Mouse (Mus musculus): ENCODE results near the gene Gjb6. TPM values are rescaled to one million over a fixed set of nuclear protein-coding genes. Genes with fewer than 3 reads are reported as not detected.

The Gjb6 gene
- 11.0 TPM in 2 replicates for polyA plus RNA-seq (2015; fragmentation: Nextera tagmentation; extraction: Ambion mirVana)

DNA sequence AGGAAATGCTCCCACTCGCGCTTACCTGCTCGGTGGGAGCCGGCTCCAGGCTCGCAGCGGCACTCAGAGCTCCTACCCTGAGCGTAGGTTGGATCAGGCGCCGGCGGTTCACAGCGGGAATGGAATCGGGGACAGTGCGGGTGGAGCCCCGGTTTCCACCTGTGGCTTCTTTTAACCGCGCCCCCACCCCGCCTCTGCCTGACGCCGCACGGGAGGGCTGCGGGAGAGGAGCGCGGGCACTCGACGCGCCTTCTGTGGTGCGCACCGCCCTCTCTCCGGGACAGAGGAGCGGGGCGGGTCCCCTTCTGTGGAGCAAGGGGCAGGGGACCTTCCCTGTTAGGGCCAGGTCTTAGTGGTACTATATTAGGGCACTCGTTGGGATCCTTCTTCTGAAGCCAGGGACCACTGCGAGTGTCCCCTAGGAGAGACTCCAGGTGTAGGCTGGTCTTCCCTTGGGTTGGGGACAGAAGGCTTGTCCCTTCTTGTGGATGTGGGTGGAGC is at the start of gene Gjb6:
Gjb6 (minus strand) TSS at position 451 of the 501 bp plus-strand sequence.
- H3K4me1 ChIP-seq (replicated peaks) = peaks cover 13% of the 10 kb centered on the region
- 0 out of 2 replicates have a peak within 1 kb of the TSS, but pooled peaks have one; percentile 42 for H3K9ac ChIP-seq (replicated peaks)
- peak within 1 kb of the TSS; percentile 75 for H3K4me2 ChIP-seq (replicated peaks)
- H3K27ac ChIP-seq = no peak within 1 kb of the TSS
- peak; percentile 71 for ATAC-seq
- H3K27me3 ChIP-seq = peaks cover 42% of the 10 kb centered on the region
- peak within 1 kb of the TSS; percentile 43 for H3K4me3 ChIP-seq (replicated peaks)
- no peaks in the 10 kb centered on the region for H3K9me3 ChIP-seq
- H3K36me3 ChIP-seq = no peaks in the 10 kb centered on the region
- WGBS = 1% methylated on average over 33 of the region's 33 CpGs

DNA sequence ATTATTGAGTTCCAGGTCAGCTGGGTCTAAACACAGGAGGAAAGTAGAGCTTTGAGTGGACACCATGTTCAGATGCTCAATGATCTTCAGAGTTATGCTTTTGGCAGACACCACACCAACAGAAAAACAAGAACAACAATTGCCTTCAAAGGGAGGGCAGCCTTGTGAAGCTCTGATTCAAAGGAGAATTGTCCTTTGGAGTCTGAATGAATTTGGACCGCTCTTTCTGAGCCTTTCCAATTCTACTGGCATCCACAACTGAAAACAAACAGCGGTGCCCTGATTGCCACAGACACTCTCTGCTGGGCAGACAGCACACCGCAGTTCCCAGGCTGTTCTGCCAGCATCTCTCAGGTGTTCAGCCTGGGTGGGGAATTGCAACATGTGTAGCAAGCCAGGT is 32.1 kb upstream of the Gjb6 start:
- no peaks in the 10 kb centered on the region for H3K9me3 ChIP-seq
- H3K36me3 ChIP-seq = no peaks in the 10 kb centered on the region
- no peak for ATAC-seq
- H3K27ac ChIP-seq = no peak overlapping the region
- 85% methylated on average over 3 of the region's 3 CpGs for WGBS
- H3K4me3 ChIP-seq (replicated peaks) = no peak overlapping the region
- H3K27me3 ChIP-seq = no peaks in the 10 kb centered on the region
- 0 out of 2 replicates have a peak, but pooled peaks cover 4% of the 10 kb centered on the region for H3K4me1 ChIP-seq (replicated peaks)
- no peak overlapping the region for H3K9ac ChIP-seq (replicated peaks)
- H3K4me2 ChIP-seq (replicated peaks) = no peak overlapping the region

DNA sequence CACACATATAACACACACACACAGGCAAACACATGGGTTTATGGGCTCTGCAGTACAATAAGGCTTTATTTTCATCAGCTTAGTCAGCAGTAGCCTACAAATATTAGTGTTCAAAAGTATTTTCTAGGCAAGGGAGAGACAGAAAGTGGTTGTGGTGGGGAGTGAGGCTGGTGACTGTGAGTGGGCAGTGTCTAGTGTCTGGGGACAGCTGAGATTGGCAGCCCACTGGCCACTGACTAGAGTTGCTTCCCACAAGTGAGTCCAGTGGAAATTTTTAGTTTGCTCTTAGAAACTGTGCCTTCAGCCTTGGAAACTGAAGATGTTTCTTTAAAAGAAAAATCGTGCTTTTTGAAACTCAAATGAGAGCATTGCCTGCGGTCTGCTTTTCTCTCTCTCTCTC is 28.4 kb upstream of the Gjb6 start:
- no peak overlapping the region for H3K4me2 ChIP-seq (replicated peaks)
- no peak for ATAC-seq

DNA sequence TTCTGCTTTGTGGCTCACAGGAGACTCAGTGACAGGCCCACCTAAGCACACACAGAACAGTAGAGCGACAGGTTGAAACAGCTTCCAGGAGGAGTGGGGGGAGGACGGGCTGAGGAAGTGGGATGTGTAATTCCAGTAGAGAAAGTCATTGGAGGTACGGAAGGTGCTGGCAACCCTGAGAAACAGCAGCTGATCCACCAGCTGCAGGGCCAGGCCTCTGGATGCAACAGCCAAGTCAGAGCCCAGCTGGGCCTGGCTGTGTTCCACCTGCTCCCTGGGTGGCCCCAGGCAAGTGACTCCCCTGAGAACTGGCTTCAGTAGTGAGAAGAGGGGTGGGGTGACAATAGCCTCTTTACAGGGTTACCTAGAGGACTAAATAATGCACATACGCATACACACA is 27.8 kb upstream of the Gjb6 start:
- H3K9me3 ChIP-seq = no peaks in the 10 kb centered on the region
- H3K27ac ChIP-seq = no peak overlapping the region
- H3K4me1 ChIP-seq (replicated peaks) = 0 out of 2 replicates have a peak, but pooled peaks cover 4% of the 10 kb centered on the region
- no peak overlapping the region for H3K9ac ChIP-seq (replicated peaks)
- no peak overlapping the region for H3K4me3 ChIP-seq (replicated peaks)
- H3K27me3 ChIP-seq = no peaks in the 10 kb centered on the region
- no peak overlapping the region for H3K4me2 ChIP-seq (replicated peaks)
- ATAC-seq = no peak
- no peaks in the 10 kb centered on the region for H3K36me3 ChIP-seq
- 82% methylated on average over 4 of the region's 4 CpGs for WGBS

More for the DNA sequence above, 28.4 kb upstream of the Gjb6 start:
- no peak overlapping the region for H3K27ac ChIP-seq
- no peaks in the 10 kb centered on the region for H3K27me3 ChIP-seq
- H3K36me3 ChIP-seq = no peaks in the 10 kb centered on the region
- no peak overlapping the region for H3K9ac ChIP-seq (replicated peaks)
- 0 out of 2 replicates have a peak, but pooled peaks cover 4% of the 10 kb centered on the region for H3K4me1 ChIP-seq (replicated peaks)
- no peak overlapping the region for H3K4me3 ChIP-seq (replicated peaks)
- 80% methylated on average over 2 of the region's 2 CpGs for WGBS
- H3K9me3 ChIP-seq = no peaks in the 10 kb centered on the region

DNA sequence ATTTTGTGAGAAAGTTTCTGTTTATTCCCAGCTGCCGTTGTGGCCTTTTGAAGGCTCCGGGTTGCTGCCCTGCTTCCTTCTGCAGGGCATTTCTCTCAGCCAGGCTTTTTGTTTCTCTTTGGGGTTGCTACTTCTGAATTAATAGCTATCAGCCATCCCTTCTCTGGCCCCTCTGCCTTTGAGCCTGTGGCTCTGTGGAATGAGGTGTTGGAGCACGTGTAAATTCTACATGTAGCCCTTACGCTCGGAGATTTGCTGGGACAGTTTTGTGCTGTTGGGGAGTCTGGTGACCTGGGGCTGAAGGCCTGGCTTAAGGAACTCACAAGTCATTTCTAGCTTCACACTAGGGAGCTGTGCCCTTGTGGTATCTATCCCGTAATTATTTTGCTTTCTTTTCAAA is 21.5 kb upstream of the Gjb6 start:
- H3K4me1 ChIP-seq (replicated peaks) = 0 out of 2 replicates have a peak, but pooled peaks cover 10% of the 10 kb centered on the region
- H3K9me3 ChIP-seq = no peaks in the 10 kb centered on the region
- no peak overlapping the region for H3K27ac ChIP-seq
- H3K27me3 ChIP-seq = no peaks in the 10 kb centered on the region
- H3K4me2 ChIP-seq (replicated peaks) = no peak overlapping the region
- H3K9ac ChIP-seq (replicated peaks) = no peak overlapping the region
- ATAC-seq = no peak
- no peak overlapping the region for H3K4me3 ChIP-seq (replicated peaks)
- no peaks in the 10 kb centered on the region for H3K36me3 ChIP-seq
- 47% methylated on average over 6 of the region's 6 CpGs for WGBS

DNA sequence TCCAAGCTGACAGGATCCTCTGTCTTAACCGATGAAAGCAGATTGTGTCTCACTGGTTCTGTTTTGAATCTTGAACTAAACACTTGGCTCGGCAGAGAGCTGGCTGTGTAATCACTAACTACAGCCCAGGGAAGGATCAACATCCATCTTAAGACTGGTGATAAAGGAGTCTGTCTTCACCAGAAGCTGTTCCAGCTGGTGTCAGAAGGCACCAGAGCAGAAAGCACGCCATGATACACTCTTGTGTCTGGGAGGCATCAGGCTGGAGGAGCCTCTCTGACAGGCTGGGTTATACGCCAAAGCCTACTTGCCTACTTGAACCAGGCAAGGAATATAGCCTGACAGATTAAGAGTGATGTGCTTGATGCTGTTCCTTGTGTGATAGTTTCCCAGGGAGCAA is 12.3 kb upstream of the Gjb6 start:
- Histone ChIP-seq H3K27ac (no peak overlapping the region), H3K36me3 (no peaks in the 10 kb centered on the region), H3K9me3 (no peaks in the 10 kb centered on the region), H3K27me3 (no peaks in the 10 kb centered on the region), H3K9ac (replicated peaks) (no peak overlapping the region), H3K4me2 (replicated peaks) (no peak overlapping the region), H3K4me3 (replicated peaks) (no peak overlapping the region), H3K4me1 (replicated peaks) (no peaks in the 10 kb centered on the region)
- no peak for ATAC-seq
- 72% methylated on average over 4 of the region's 4 CpGs for WGBS

DNA sequence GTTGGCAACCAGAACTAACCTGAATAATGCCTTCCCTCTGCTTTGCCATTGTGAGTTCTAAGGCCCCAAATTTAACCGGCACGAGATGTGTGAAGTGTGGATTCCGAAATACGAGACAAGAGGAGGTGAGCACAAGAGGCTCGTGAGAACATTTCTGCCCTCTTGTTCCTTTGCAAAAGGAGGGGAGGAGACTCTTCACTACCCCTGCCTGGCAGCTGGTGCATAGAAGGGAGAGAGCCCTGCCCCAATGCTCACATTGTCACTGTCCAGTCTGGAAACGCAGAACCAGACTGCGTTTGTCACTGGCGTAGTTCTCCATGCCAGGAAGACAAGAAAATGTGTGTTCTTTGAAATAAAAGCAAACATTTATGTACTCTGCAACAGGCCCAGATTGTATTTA is 1.9 kb upstream of the Gjb6 start:
- peaks cover 42% of the 10 kb centered on the region for H3K27me3 ChIP-seq
- H3K27ac ChIP-seq = no peak overlapping the region
- no peak overlapping the region for H3K9ac ChIP-seq (replicated peaks)
- ATAC-seq = no peak
- no peaks in the 10 kb centered on the region for H3K9me3 ChIP-seq
- 40% methylated on average over 8 of the region's 8 CpGs for WGBS
- no peak overlapping the region for H3K4me3 ChIP-seq (replicated peaks)
- no peaks in the 10 kb centered on the region for H3K36me3 ChIP-seq
- H3K4me1 ChIP-seq (replicated peaks) = peaks cover 13% of the 10 kb centered on the region
- no peak overlapping the region for H3K4me2 ChIP-seq (replicated peaks)

DNA sequence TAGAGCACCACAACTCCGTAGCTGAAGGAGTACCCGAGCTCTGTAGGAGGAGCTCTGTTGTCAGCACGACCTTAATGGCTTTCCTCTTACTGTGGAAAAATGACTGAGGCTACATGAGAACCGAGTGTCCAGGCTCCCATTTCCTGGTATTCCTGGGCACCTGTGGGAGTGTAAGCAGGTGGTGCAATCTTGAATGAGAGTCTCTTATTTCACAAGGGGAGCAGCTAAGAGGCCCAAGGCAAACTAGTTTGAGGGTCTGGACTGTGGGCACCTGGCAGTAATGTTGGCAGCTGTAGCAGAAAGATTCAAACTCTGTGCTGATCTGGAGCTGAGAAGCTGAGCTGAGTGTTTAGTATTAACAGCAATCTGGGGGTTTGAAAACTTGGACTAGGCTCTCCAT is 6.0 kb downstream of the Gjb6 start:
- no peaks in the 10 kb centered on the region for H3K9me3 ChIP-seq
- 73% methylated on average over 4 of the region's 4 CpGs for WGBS
- H3K27ac ChIP-seq = no peak overlapping the region
- H3K4me2 ChIP-seq (replicated peaks) = no peak overlapping the region
- no peaks in the 10 kb centered on the region for H3K36me3 ChIP-seq
- H3K9ac ChIP-seq (replicated peaks) = no peak overlapping the region
- peaks cover 12% of the 10 kb centered on the region for H3K27me3 ChIP-seq
- no peak for ATAC-seq
- H3K4me3 ChIP-seq (replicated peaks) = no peak overlapping the region
- H3K4me1 ChIP-seq (replicated peaks) = peaks cover under 1% of the 10 kb centered on the region; the same call in 1 of the 2 replicates

DNA sequence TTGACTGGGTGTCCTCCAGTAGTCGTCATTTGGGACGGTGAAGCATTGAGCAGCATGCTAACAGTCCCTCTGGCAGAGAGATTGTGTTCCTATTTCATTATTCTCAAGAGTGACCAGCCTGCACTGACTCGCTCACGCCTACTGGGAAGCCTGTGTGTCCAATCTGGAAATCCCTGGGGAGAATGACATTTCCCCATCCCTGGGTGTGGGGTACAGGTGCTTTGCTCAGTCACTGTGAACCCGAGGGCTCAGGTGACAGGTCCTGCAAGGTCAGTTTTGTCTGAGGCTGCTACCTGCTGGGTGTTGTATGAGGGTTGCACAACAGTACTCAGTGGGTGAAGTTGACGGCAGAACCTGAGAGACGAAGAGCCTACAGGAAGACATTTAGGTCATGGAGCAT is 11.1 kb downstream of the Gjb6 start:
- Histone ChIP-seq H3K9me3 (no peaks in the 10 kb centered on the region), H3K9ac (replicated peaks) (no peak overlapping the region), H3K27ac (no peak overlapping the region), H3K4me2 (replicated peaks) (no peak overlapping the region), H3K4me1 (replicated peaks) (no peaks in the 10 kb centered on the region), H3K36me3 (no peaks in the 10 kb centered on the region), H3K4me3 (replicated peaks) (no peak overlapping the region), H3K27me3 (no peaks in the 10 kb centered on the region)
- no peak for ATAC-seq
- WGBS = 85% methylated on average over 7 of the region's 7 CpGs

DNA sequence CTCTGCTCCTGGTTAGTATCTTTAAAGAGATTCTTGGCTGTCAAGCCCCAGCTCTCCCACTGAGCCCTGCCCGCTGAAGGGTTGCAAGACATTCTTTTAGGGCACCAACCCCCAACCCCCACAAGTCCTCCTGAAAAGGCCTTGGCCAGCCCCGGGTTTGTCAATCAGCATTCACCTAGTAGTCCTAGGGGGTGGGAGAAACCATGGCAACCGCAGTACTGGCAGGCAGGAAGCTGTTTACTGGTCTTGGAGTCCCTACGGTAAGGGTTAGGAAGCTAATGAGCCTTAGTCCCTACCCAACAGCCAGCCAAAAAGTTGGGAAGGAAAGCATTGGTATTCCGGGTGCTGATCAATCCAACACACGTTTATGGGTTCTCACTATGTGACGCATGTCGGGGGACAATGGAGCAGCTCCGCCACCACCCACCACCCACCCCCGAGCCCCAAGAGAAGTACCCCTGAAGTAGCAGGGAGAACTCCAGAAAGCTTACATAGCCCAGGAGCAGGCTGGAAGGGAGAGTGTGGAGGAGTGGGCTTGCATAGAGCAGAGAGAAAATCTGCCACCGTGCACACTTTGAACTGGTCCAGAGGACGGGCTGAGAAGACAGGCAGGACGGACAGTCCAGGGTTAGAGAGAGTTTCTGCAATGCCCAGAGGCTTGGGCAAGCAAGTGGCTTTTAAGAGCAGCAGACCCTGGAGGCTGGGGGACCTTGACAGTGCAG is 17.4 kb downstream of the Gjb6 start, which contains the start of gene Gm4491:
Gm4491 (minus strand) TSS at position 61 of the 722 bp plus-strand sequence.
- no peaks in the 10 kb centered on the region for H3K9me3 ChIP-seq
- H3K27me3 ChIP-seq = no peaks in the 10 kb centered on the region
- H3K27ac ChIP-seq = no peak within 1 kb of the TSS
- H3K4me1 ChIP-seq (replicated peaks) = peaks cover 12% of the 10 kb centered on the region
- no peak within 1 kb of the TSS for H3K9ac ChIP-seq (replicated peaks)
- H3K4me2 ChIP-seq (replicated peaks) = peak within 1 kb of the TSS; percentile 37
- 9% methylated on average over 13 of the region's 13 CpGs for WGBS
- ATAC-seq = peak; percentile 94
- no peaks in the 10 kb centered on the region for H3K36me3 ChIP-seq
- no peak within 1 kb of the TSS for H3K4me3 ChIP-seq (replicated peaks)

DNA sequence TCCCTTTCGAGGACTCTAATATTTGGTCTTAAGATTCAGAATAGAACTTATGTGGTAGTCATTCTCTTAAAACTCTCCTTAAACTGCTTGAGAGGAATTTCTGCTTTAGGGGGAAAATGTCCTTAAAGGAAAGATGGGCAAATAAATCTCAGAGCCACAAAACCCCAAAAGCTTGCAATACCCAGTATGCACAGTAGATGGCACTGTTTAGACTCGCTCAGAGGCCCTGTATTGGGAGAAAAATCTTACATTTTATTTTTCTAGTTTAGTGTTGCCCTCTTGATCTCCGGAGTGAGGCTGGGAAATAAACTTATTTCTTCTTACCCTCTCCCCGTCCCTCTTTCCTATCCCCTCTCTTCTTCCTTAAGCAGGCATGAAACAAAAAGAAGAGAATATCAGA is 24.2 kb downstream of the Gjb6 start:
- peaks cover 11% of the 10 kb centered on the region for H3K4me1 ChIP-seq (replicated peaks)
- H3K9me3 ChIP-seq = no peaks in the 10 kb centered on the region
- no peak for ATAC-seq
- H3K36me3 ChIP-seq = no peaks in the 10 kb centered on the region
- H3K4me2 ChIP-seq (replicated peaks) = no peak overlapping the region
- H3K4me3 ChIP-seq (replicated peaks) = no peak overlapping the region
- H3K27me3 ChIP-seq = peaks cover 39% of the 10 kb centered on the region
- 5% methylated on average over 4 of the region's 4 CpGs for WGBS
- H3K9ac ChIP-seq (replicated peaks) = no peak overlapping the region
- no peak overlapping the region for H3K27ac ChIP-seq

DNA sequence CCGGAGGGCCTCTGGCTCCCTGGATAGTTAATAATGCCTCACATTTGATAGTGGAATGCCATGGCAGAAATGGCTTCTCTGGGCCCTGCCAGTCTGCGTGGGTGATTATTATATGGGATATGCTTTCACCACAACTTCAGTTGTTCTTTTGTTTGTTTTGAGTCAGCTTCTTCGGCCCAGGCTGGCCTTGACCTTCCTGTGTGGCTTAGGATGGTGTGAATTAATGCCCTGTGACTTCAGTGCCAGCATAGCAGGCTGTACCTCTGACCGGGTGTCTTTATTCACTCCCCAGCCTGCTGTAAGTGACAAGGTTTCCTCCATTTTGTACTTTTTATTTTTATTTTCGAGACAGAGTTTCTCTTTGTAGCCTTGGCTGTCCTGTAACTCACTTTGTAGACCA is 25.5 kb downstream of the Gjb6 start:
- no peak for ATAC-seq
- no peaks in the 10 kb centered on the region for H3K36me3 ChIP-seq
- H3K9me3 ChIP-seq = no peaks in the 10 kb centered on the region
- no peak overlapping the region for H3K4me2 ChIP-seq (replicated peaks)
- no peak overlapping the region for H3K27ac ChIP-seq
- peaks cover 52% of the 10 kb centered on the region for H3K27me3 ChIP-seq
- WGBS = 70% methylated on average over 5 of the region's 5 CpGs
- H3K9ac ChIP-seq (replicated peaks) = no peak overlapping the region
- H3K4me1 ChIP-seq (replicated peaks) = peaks cover 18% of the 10 kb centered on the region
- H3K4me3 ChIP-seq (replicated peaks) = no peak overlapping the region

Measured in midbrain, embryonic 13.5 days (tissue).